In genomic region chr8:84059226-84059625, GRCm38 (mm10) we compare ENCODE assay signal across 29 mouse cellular contexts. TPM values are rescaled to one million over a fixed set of nuclear protein-coding genes. Genes with fewer than 3 reads are reported as not detected.
DNase-seq lines count a peak whose midpoint lies in the region; ATAC-seq and TF ChIP-seq lines count a peak whose summit lies in the region.
"Had no signal": no experiment of that assay in that cellular context is flagged by ENCODE, and none has a peak within 500 bp of the region (broad histone marks: within the 10 kb centered on the region; RNA-seq: fewer than 3 reads in every experiment).

No protein-coding gene starts in this region.

- no peak for TF ChIP-seq EP300 in lung, postnatal 0 days (IDR thresholded peaks at IDR 0.05)

- H3K4me3 ChIP-seq in intestine, postnatal 0 days (ENCODE audit: low read depth, low read length), result no peak overlapping the region
- H3K4me3 ChIP-seq in intestine, embryonic 16.5 days (ENCODE audit: low read length), result no peak overlapping the region
- no peak overlapping the region for H3K4me3 ChIP-seq in lung, postnatal 0 days (ENCODE audit: low read depth, low read length)
- H3K4me3 ChIP-seq in forebrain, embryonic 16.5 days (replicated peaks; ENCODE audit: low read length), result no peak overlapping the region
- H3K4me3 ChIP-seq: forebrain, embryonic 10.5 days; liver, embryonic 15.5 days; neural tube, embryonic 12.5 days had no signal

- WGBS in intestine, postnatal 0 days, result 93% methylated on average over 2 of the region's 2 CpGs
- 90% methylated on average over 2 of the region's 2 CpGs for WGBS in intestine, embryonic 16.5 days
- WGBS in lung, postnatal 0 days, result 86% methylated on average over 2 of the region's 2 CpGs
- 88% methylated on average over 2 of the region's 2 CpGs for WGBS in forebrain, embryonic 16.5 days

- H3K36me3 ChIP-seq in intestine, postnatal 0 days (ENCODE audit: control insufficient read depth, insufficient read depth), result no peaks in the 10 kb centered on the region
- H3K36me3 ChIP-seq in intestine, embryonic 16.5 days (ENCODE audit: control insufficient read depth, insufficient read depth, low read length), result no peaks in the 10 kb centered on the region
- no peaks in the 10 kb centered on the region for H3K36me3 ChIP-seq in lung, postnatal 0 days (ENCODE audit: insufficient read depth, low read length)
- H3K36me3 ChIP-seq in forebrain, embryonic 16.5 days (ENCODE audit: control insufficient read depth, insufficient read depth), result no peaks in the 10 kb centered on the region
- H3K36me3 ChIP-seq: forebrain, embryonic 10.5 days; liver, embryonic 15.5 days; neural tube, embryonic 12.5 days had no signal

- no peaks in the 10 kb centered on the region for H3K27me3 ChIP-seq in intestine, postnatal 0 days (replicated peaks; ENCODE audit: control insufficient read depth, insufficient read depth, low read length)
- H3K27me3 ChIP-seq in intestine, embryonic 16.5 days (replicated peaks; ENCODE audit: control insufficient read depth, insufficient read depth, low read length), result no peaks in the 10 kb centered on the region
- no peaks in the 10 kb centered on the region for H3K27me3 ChIP-seq in lung, postnatal 0 days (replicated peaks; ENCODE audit: insufficient read depth, low read length)
- H3K27me3 ChIP-seq in forebrain, embryonic 16.5 days (replicated peaks; ENCODE audit: control insufficient read depth, insufficient read depth, low read length), result no peaks in the 10 kb centered on the region
- H3K27me3 ChIP-seq: neural tube, embryonic 12.5 days had no signal

- DNase-seq in lung, postnatal 0 days (ENCODE audit: low spot score), result no peak
- DNase-seq in lung, postnatal 36 days, result no peak
- DNase-seq in ZHBTc4 (ENCODE audit: low read depth, low spot score), result peak; percentile 53
- DNase-seq in right cerebral cortex, postnatal 14 days, result no peak
- DNase-seq: adrenal gland, adult 2 months; cerebellum, adult 11-12 months; cerebellum, postnatal 14 days; forebrain, postnatal 0 days; gastrocnemius, postnatal 14 days; heart, adult 11 months; kidney, adult 18-20 months; midbrain, embryonic 14.5 days; right cerebral cortex, postnatal 25 days; thymus, postnatal 25 days had no signal

- no peak overlapping the region for H3K4me2 ChIP-seq in intestine, postnatal 0 days (replicated peaks; ENCODE audit: low read depth)
- H3K4me2 ChIP-seq in intestine, embryonic 16.5 days (ENCODE audit: low read depth, low read length), result no peak overlapping the region
- H3K4me2 ChIP-seq in lung, postnatal 0 days (replicated peaks; ENCODE audit: low read depth, low read length), result no peak overlapping the region
- H3K4me2 ChIP-seq in forebrain, embryonic 16.5 days (ENCODE audit: low read length), result no peak overlapping the region
- H3K4me2 ChIP-seq: heart, embryonic 11.5 days; liver, embryonic 15.5 days; neural tube, embryonic 12.5 days had no signal

- TF ChIP-seq CTCF in intestine, postnatal 0 days (IDR thresholded peaks at IDR 0.05; ENCODE audit: low read depth), result peak; percentile 30
- TF ChIP-seq CTCF in lung, postnatal 0 days (IDR thresholded peaks at IDR 0.05), result 0 out of 2 replicates have a peak, but pooled peaks have one; percentile 6

- H3K27ac ChIP-seq in intestine, postnatal 0 days (ENCODE audit: low read depth, low read length), result no peak overlapping the region
- H3K27ac ChIP-seq in intestine, embryonic 16.5 days (ENCODE audit: low read length), result no peak overlapping the region
- H3K27ac ChIP-seq in lung, postnatal 0 days (ENCODE audit: low read length), result no peak overlapping the region
- no peak overlapping the region for H3K27ac ChIP-seq in forebrain, embryonic 16.5 days (ENCODE audit: low read length)
- H3K27ac ChIP-seq: forebrain, embryonic 10.5 days; hindbrain, postnatal 0 days; kidney, postnatal 0 days; liver, embryonic 15.5 days; neural tube, embryonic 12.5 days had no signal

- ATAC-seq in intestine, postnatal 0 days, result no peak
- ATAC-seq in intestine, embryonic 16.5 days, result no peak
- ATAC-seq in lung, postnatal 0 days, result no peak
- no peak for ATAC-seq in forebrain, embryonic 16.5 days
- ATAC-seq: forebrain, postnatal 0 days; hindbrain, postnatal 0 days had no signal

- no peak overlapping the region for H3K9ac ChIP-seq in intestine, postnatal 0 days (ENCODE audit: low read depth, low read length)
- H3K9ac ChIP-seq in intestine, embryonic 16.5 days (ENCODE audit: low read depth, low read length), result no peak overlapping the region
- H3K9ac ChIP-seq in lung, postnatal 0 days (replicated peaks; ENCODE audit: low read depth), result no peak overlapping the region
- H3K9ac ChIP-seq in forebrain, embryonic 16.5 days (replicated peaks; ENCODE audit: low read depth, low read length), result no peak overlapping the region
- H3K9ac ChIP-seq: forebrain, postnatal 0 days; liver, embryonic 15.5 days; neural tube, embryonic 12.5 days had no signal

- H3K9me3 ChIP-seq in intestine, postnatal 0 days (ENCODE audit: control insufficient read depth), result no peaks in the 10 kb centered on the region
- no peaks in the 10 kb centered on the region for H3K9me3 ChIP-seq in intestine, embryonic 16.5 days (ENCODE audit: control insufficient read depth, low read length)
- no peaks in the 10 kb centered on the region for H3K9me3 ChIP-seq in lung, postnatal 0 days (ENCODE audit: low read length)
- no peaks in the 10 kb centered on the region for H3K9me3 ChIP-seq in forebrain, embryonic 16.5 days (ENCODE audit: control insufficient read depth, low read length)
- H3K9me3 ChIP-seq: liver, embryonic 15.5 days; neural tube, embryonic 12.5 days had no signal

- no peaks in the 10 kb centered on the region for H3K4me1 ChIP-seq in intestine, postnatal 0 days (replicated peaks; ENCODE audit: control insufficient read depth, insufficient read depth, low read length)
- no peaks in the 10 kb centered on the region for H3K4me1 ChIP-seq in intestine, embryonic 16.5 days (ENCODE audit: control insufficient read depth, insufficient read depth, low read length)
- H3K4me1 ChIP-seq in lung, postnatal 0 days (ENCODE audit: insufficient read depth, low read depth, low read length), result no peaks in the 10 kb centered on the region
- no peaks in the 10 kb centered on the region for H3K4me1 ChIP-seq in forebrain, embryonic 16.5 days (replicated peaks; ENCODE audit: control insufficient read depth, insufficient read depth, low read length)
- H3K4me1 ChIP-seq: forebrain, embryonic 10.5 days; neural tube, embryonic 12.5 days had no signal

RNA-seq across cellular contexts. Expression of gene Gm10643, which starts 5.7 kb away (rescaled TPM):
- 1.0 and 1.1 TPM in 2 replicates for polyA plus RNA-seq in intestine, postnatal 0 days (2015; fragmentation: Nextera tagmentation; extraction: Ambion mirVana)
- polyA plus RNA-seq in intestine, embryonic 16.5 days (2015; fragmentation: Nextera tagmentation; extraction: Ambion mirVana), result 0.76 and 0.81 TPM in 2 replicates
- polyA plus RNA-seq in lung, postnatal 0 days (2015; fragmentation: Nextera tagmentation; extraction: Ambion mirVana), result 1.2 and 1.3 TPM in 2 replicates
- 1.0 and 1.1 TPM in 2 replicates for polyA plus RNA-seq in forebrain, embryonic 16.5 days (2015; fragmentation: Nextera tagmentation; extraction: Ambion mirVana)

RNA-seq across cellular contexts. Expression of gene Rfx1, which starts 7.4 kb away (rescaled TPM):
- polyA plus RNA-seq in intestine, postnatal 0 days (2015; fragmentation: Nextera tagmentation; extraction: Ambion mirVana), result 3.1 and 3.3 TPM in 2 replicates
- 5.9 and 6.8 TPM in 2 replicates for polyA plus RNA-seq in intestine, embryonic 16.5 days (2015; fragmentation: Nextera tagmentation; extraction: Ambion mirVana)
- polyA plus RNA-seq in lung, postnatal 0 days (2015; fragmentation: Nextera tagmentation; extraction: Ambion mirVana), result 4.5 and 5.2 TPM in 2 replicates
- polyA plus RNA-seq in forebrain, embryonic 16.5 days (2015; fragmentation: Nextera tagmentation; extraction: Ambion mirVana), result 8.7 and 11.3 TPM in 2 replicates

RNA-seq across cellular contexts. Expression of gene Rln3, which starts 14.4 kb away (rescaled TPM):
- polyA plus RNA-seq in intestine, postnatal 0 days (2015; fragmentation: Nextera tagmentation; extraction: Ambion mirVana), result 0.42 TPM in 1 of 2 replicates, not detected in the other
- polyA plus RNA-seq in intestine, embryonic 16.5 days (2015; fragmentation: Nextera tagmentation; extraction: Ambion mirVana), result 0.23 and 0.37 TPM in 2 replicates
- polyA plus RNA-seq in lung, postnatal 0 days (2015; fragmentation: Nextera tagmentation; extraction: Ambion mirVana), result 0.26 TPM in 1 of 2 replicates, not detected in the other
- not detected in 2 replicates for polyA plus RNA-seq in forebrain, embryonic 16.5 days (2015; fragmentation: Nextera tagmentation; extraction: Ambion mirVana)
- polyA plus RNA-seq: embryonic facial prominence, embryonic 11.5 days; forebrain, embryonic 10.5 days; forebrain, postnatal 0 days; heart, embryonic 11.5 days; heart, postnatal 0 days; kidney, postnatal 0 days; limb, embryonic 11.5 days; lung, embryonic 16.5 days; neural tube, embryonic 12.5 days; stomach, embryonic 14.5 days had no signal

RNA-seq across cellular contexts. Expression of gene Il27ra, which starts 16.8 kb away (rescaled TPM):
- 0.29 and 0.31 TPM in 2 replicates for polyA plus RNA-seq in intestine, postnatal 0 days (2015; fragmentation: Nextera tagmentation; extraction: Ambion mirVana)
- 1.2 and 1.4 TPM in 2 replicates for polyA plus RNA-seq in intestine, embryonic 16.5 days (2015; fragmentation: Nextera tagmentation; extraction: Ambion mirVana)
- 0.56 and 0.93 TPM in 2 replicates for polyA plus RNA-seq in lung, postnatal 0 days (2015; fragmentation: Nextera tagmentation; extraction: Ambion mirVana)
- 0.65 and 0.79 TPM in 2 replicates for polyA plus RNA-seq in forebrain, embryonic 16.5 days (2015; fragmentation: Nextera tagmentation; extraction: Ambion mirVana)
- polyA plus RNA-seq: hindbrain, embryonic 11.5 days had no signal

RNA-seq across cellular contexts. Expression of gene Palm3, which starts 38.0 kb away (rescaled TPM):
- polyA plus RNA-seq in intestine, postnatal 0 days (2015; fragmentation: Nextera tagmentation; extraction: Ambion mirVana), result 0.30 and 0.39 TPM in 2 replicates
- 5.8 and 6.4 TPM in 2 replicates for polyA plus RNA-seq in intestine, embryonic 16.5 days (2015; fragmentation: Nextera tagmentation; extraction: Ambion mirVana)
- polyA plus RNA-seq in lung, postnatal 0 days (2015; fragmentation: Nextera tagmentation; extraction: Ambion mirVana), result 1.1 and 1.6 TPM in 2 replicates
- 2.0 and 3.0 TPM in 2 replicates for polyA plus RNA-seq in forebrain, embryonic 16.5 days (2015; fragmentation: Nextera tagmentation; extraction: Ambion mirVana)
